Mouse (Mus musculus) hindbrain, postnatal 0 days (tissue): ENCODE results near the gene Git2. TPM values are rescaled to one million over a fixed set of nuclear protein-coding genes. Genes with fewer than 3 reads are reported as not detected.

Source experiments
- ATAC-seq: fragments of 200-750 bp; cut with Nextera tagmentation; 2 replicates; pipeline ENCODE4 v1.8.0; 2017; ENCODE audit warnings: mild to moderate bottlenecking, moderate TSS enrichment, moderate library complexity
- DNase-seq: peaks from one replicate; pipeline ENCODE4 v3.0.0-alpha.2; 2015; ENCODE audit warnings: low spot score
- H3K27ac ChIP-seq: fragments of 300-500 bp; sonication (generic); 2 replicates; pipeline ENCODE4 v1.5.1; 2014; ENCODE audit warnings: mild to moderate bottlenecking
- H3K27me3 ChIP-seq: fragments of 300-500 bp; sonication (generic); 2 replicates; pipeline ENCODE4 v1.6.1; 2014; ENCODE audit warnings: low read length, mixed read lengths; ENCODE audit not compliant: insufficient read depth
- H3K36me3 ChIP-seq: fragments of 300-500 bp; sonication (generic); 2 replicates; pipeline ENCODE4 v1.6.1; 2014; ENCODE audit warnings: low read length, mixed read lengths; ENCODE audit not compliant: insufficient read depth
- H3K4me1 ChIP-seq: fragments of 300-500 bp; sonication (generic); 2 replicates; pipeline ENCODE4 v1.6.1; 2014; ENCODE audit warnings: antibody characterized with exemption, low read length, mixed read lengths; ENCODE audit not compliant: insufficient read depth
- H3K4me2 ChIP-seq: fragments of 300-500 bp; sonication (generic); 2 replicates; pipeline ENCODE4 v1.6.1; 2014; ENCODE audit warnings: low read depth, mild to moderate bottlenecking, low read length, moderate library complexity, mixed read lengths
- H3K4me3 ChIP-seq: fragments of 300-500 bp; sonication (generic); 2 replicates; pipeline ENCODE4 v1.5.1; 2014; ENCODE audit warnings: low read length
- H3K9ac ChIP-seq: fragments of 300-500 bp; sonication (generic); replicated peaks from 2 replicates; pipeline ENCODE4 v1.6.1; 2014; ENCODE audit warnings: mild to moderate bottlenecking, low read length, moderate library complexity, mixed read lengths
- H3K9me3 ChIP-seq: fragments of 300-500 bp; sonication (generic); 2 replicates; pipeline ENCODE4 v1.6.1; 2016; ENCODE audit warnings: low read length, mixed read lengths
- CTCF ChIP-seq: IDR thresholded peaks from 2 replicates; pipeline ENCODE4 v1.5.1; 2016; ENCODE audit warnings: antibody characterized with exemption, control low read depth, low read depth
- WGBS: fragments of 180-500 bp; shearing (Covaris S2); extraction: QIAGEN DNeasy Blood & Tissue Kit; methylation state at CpG from one replicate; pipeline ENCODE4 v1.1.7; 2014; 5-methylcytosine and 5-hydroxymethylcytosine counted together
- polyA plus RNA-seq: library from polyadenylated mRNA; unstranded; fragments of >200 nt; fragmentation: Nextera tagmentation; extraction: Ambion mirVana; gene quantifications from 2 replicates; pipeline ENCODE4 v1.2.1, GENCODE M21; 2015
- total RNA-seq: library from RNA; depleted of rRNA; stranded (reverse); fragments of >200 nt; gene quantifications from 2 replicates; pipeline ENCODE4 v1.2.3, GENCODE M21; 2014

Git2 gene
- total and polyA plus RNA-seq, 2 experiments from 2014 or later: 34.4 to 43.5 TPM

DNA sequence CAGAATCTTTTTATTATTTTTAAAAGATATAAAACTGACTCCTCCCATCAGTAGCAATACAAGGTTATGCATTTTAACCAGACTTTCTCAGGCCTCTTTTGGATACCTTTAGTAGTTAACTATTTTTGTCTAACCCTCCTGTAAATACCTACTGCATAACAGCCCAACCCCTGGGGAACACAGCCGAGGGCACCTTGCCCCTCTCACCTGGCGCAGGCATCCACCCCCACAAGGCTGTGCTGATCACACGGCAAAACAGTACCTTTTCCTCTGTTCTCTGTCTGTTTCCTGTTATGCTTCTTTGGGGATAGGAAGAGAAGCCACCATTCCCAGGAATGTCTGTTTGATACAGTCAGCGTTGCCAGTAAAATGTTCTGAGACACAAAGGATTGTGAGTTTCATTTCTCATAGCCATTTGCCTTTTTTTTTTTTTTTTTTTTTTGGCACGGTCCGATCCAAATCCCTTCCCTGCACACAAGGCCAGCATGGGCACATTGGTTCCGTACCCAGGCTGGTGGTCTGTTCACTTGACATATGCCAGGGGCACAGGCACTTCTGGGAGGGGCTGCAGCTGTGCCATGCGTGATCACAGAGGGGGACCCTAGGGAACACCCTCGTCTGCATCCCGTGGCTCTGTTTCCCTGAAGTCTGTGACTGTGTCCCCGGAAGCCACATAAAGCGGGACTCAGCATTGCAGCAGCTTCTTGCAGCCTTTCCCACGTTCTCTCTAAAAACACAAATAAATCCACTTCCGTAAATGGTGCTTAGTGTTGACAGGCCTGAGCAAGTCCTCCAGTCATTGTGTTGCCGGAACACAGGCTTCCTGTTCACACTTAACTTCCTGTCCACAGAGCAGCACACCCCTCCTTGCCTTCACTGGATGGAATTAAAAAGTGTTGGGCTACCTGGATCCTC, 30.4 kb upstream of the Git2 start:
- Histone ChIP-seq H3K4me3 (no peak overlapping the region), H3K9me3 (no peaks in the 10 kb centered on the region), H3K4me1 (no peaks in the 10 kb centered on the region), H3K9ac (no peak overlapping the region), H3K4me2 (no peak overlapping the region), H3K36me3 (peaks cover 48% of the 10 kb centered on the region), H3K27me3 (no peaks in the 10 kb centered on the region), H3K27ac (peak overlapping the region; percentile 58; the same call in 1 of the 2 replicates)
- no peak for DNase-seq
- ATAC-seq: no peak
- 59% methylated on average over 15 of the region's 15 CpGs for WGBS
- no peak for TF ChIP-seq CTCF

- Histone ChIP-seq H3K27ac (no peak overlapping the region), H3K4me1 (no peaks in the 10 kb centered on the region), H3K27me3 (no peaks in the 10 kb centered on the region), H3K4me3 (no peak overlapping the region), H3K9ac (no peak overlapping the region), H3K4me2 (no peak overlapping the region), H3K36me3 (peaks cover 54% of the 10 kb centered on the region), H3K9me3 (no peaks in the 10 kb centered on the region)
- ATAC-seq: peak; percentile 42; the same call in 1 of the 2 replicates
- DNase-seq: peak; percentile 67
- TF ChIP-seq CTCF: peak; percentile 53
- WGBS: 31% methylated on average over 3 of the region's 3 CpGs
Measured at GRCm38 (mm10) chr5:114804958-114805357, 29.6 kb upstream of the Git2 start.

GRCm38 (mm10) chr5:114804335-114804734, 29.0 kb upstream of the Git2 start:
- no peak for TF ChIP-seq CTCF
- Histone ChIP-seq H3K4me2 (no peak overlapping the region), H3K27me3 (no peaks in the 10 kb centered on the region), H3K27ac (no peak overlapping the region), H3K9ac (no peak overlapping the region), H3K4me1 (no peaks in the 10 kb centered on the region), H3K36me3 (peaks cover 58% of the 10 kb centered on the region), H3K9me3 (no peaks in the 10 kb centered on the region), H3K4me3 (no peak overlapping the region)
- ATAC-seq (no peak), DNase-seq (no peak)
- 70% methylated on average over 13 of the region's 13 CpGs for WGBS

DNA sequence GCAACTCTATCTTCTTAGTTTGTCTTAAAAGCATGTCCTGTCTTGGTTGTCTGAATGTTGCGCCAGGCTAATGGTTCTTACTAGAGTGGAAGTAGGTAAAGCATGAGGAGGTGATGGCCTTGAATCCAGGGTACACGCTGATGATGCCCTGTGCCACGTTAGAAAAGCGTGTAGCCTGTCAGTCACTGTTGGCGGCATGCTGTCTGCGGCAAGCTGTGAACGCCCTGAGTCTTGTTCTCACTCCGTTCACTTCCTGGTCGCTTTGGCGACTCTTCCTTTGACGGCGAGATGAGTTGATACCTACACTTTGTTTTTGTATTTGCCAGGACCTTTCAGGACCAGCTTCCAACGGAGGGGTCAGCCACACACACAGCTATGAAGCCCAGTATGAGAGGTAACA, 27.9 kb upstream of the Git2 start:
- WGBS: 85% methylated on average over 13 of the region's 13 CpGs

GRCm38 (mm10) chr5:114801841-114802240, 26.5 kb upstream of the Git2 start:
- Histone ChIP-seq H3K4me1 (no peaks in the 10 kb centered on the region), H3K27ac (no peak overlapping the region), H3K4me3 (no peak overlapping the region), H3K9ac (no peak overlapping the region), H3K27me3 (no peaks in the 10 kb centered on the region), H3K4me2 (no peak overlapping the region), H3K9me3 (no peaks in the 10 kb centered on the region), H3K36me3 (peaks cover 77% of the 10 kb centered on the region)
- no peak for TF ChIP-seq CTCF
- 78% methylated on average over 6 of the region's 6 CpGs for WGBS
- ATAC-seq (no peak), DNase-seq (no peak)

More for the DNA sequence above, 27.9 kb upstream of the Git2 start:
- no peak overlapping the region for H3K4me3 ChIP-seq
- H3K27me3 ChIP-seq: no peaks in the 10 kb centered on the region
- H3K36me3 ChIP-seq: peaks cover 66% of the 10 kb centered on the region
- no peak for TF ChIP-seq CTCF
- no peaks in the 10 kb centered on the region for H3K9me3 ChIP-seq
- H3K4me2 ChIP-seq: no peak overlapping the region
- no peak overlapping the region for H3K27ac ChIP-seq
- no peak for DNase-seq
- no peaks in the 10 kb centered on the region for H3K4me1 ChIP-seq
- no peak overlapping the region for H3K9ac ChIP-seq
- no peak for ATAC-seq

DNA sequence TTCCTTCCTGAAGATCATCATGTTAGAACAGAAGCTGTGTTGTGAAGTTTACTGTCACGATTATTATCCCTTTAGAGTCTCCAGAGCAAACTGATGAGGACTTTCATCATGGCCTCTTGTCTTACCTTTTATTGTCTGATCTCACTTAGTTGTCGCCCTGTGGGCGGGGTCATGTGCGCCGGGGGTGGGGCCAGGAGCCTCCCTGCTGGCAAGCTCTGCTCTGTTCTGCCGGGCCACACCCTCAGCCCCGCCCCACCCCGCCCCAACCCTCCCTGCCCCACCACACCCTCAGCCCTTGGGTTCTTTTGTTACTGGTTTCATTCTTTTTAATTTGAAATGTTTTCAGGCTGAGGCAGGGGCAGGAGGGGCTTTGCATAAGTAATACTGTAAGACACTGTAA, 25.7 kb upstream of the Git2 start:
- 17% methylated on average over 8 of the region's 8 CpGs for WGBS

GRCm38 (mm10) chr5:114799848-114800247, 24.5 kb upstream of the Git2 start:
- DNase-seq: no peak
- Histone ChIP-seq H3K9me3 (no peaks in the 10 kb centered on the region), H3K4me1 (peaks cover 12% of the 10 kb centered on the region), H3K4me2 (no peak overlapping the region), H3K27ac (no peak overlapping the region), H3K9ac (no peak overlapping the region), H3K36me3 (peaks cover 65% of the 10 kb centered on the region), H3K4me3 (no peak overlapping the region), H3K27me3 (no peaks in the 10 kb centered on the region)
- WGBS: 89% methylated on average over 11 of the region's 11 CpGs
- ATAC-seq: no peak
- TF ChIP-seq CTCF: no peak

More for the DNA sequence above, 25.7 kb upstream of the Git2 start:
- Histone ChIP-seq H3K4me2 (no peak overlapping the region), H3K27ac (no peak overlapping the region), H3K36me3 (peaks cover 72% of the 10 kb centered on the region), H3K4me3 (no peak overlapping the region), H3K4me1 (peaks cover 5% of the 10 kb centered on the region), H3K9ac (no peak overlapping the region), H3K9me3 (no peaks in the 10 kb centered on the region), H3K27me3 (no peaks in the 10 kb centered on the region)
- ATAC-seq (no peak), DNase-seq (no peak)
- TF ChIP-seq CTCF: no peak
